In the genomic region with DNA sequence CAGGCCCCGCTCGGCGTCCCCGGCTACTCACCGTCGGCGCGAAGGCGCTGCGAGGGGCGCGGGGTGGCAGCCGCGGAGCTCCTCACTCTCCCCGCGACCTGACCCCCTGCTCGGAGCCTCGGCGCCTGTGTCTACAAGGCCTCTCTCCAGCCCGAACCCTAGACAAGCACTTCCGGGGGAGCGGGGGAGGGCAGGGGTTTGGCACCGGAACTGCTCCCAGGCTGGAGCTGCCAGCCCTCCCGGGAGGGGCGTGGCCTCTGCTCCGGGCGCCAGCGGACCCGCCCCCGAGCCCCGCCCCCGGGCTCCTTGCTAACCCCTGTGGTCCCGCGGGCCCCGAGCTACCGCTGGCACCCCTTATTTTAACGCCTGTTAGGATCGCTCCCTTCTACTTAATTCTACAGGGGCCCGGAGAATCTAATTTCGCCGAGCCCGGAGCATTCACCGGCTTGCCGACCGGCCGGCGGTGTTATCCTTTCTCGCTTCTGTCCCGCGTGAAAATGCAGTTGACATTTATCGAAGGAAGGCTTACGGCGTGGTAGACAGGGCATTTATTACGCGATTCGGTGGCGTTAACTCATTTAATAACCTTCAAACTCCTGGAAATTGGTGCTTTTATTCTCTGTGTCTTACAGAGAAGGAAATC, we compare ENCODE assay signal across 8 mouse cellular contexts. TPM values are rescaled to one million over a fixed set of nuclear protein-coding genes. Genes with fewer than 3 reads are reported as not detected.
DNase-seq lines count a peak whose midpoint lies in the region; ATAC-seq and TF ChIP-seq lines count a peak whose summit lies in the region.

A gene (minus strand): TSS at position 174 of the 643 bp plus-strand sequence.

- no peaks in the 10 kb centered on the region for H3K9me3 ChIP-seq in forebrain, embryonic 10.5 days
- H3K9me3 ChIP-seq in heart, embryonic 15.5 days (replicated peaks) = no peaks in the 10 kb centered on the region
- no peaks in the 10 kb centered on the region for H3K9me3 ChIP-seq in liver, embryonic 14.5 days (ENCODE audit: control insufficient read depth, low read length)
- H3K9me3 ChIP-seq in neural tube, embryonic 11.5 days (ENCODE audit: control insufficient read depth, low read length) = no peaks in the 10 kb centered on the region
- no peaks in the 10 kb centered on the region for H3K9me3 ChIP-seq in stomach, postnatal 0 days (ENCODE audit: control insufficient read depth, low read length)

- under 1% methylated on average over 57 of the region's 57 CpGs for WGBS in forebrain, embryonic 10.5 days
- WGBS in heart, embryonic 15.5 days = under 1% methylated on average over 57 of the region's 57 CpGs
- under 1% methylated on average over 57 of the region's 57 CpGs for WGBS in liver, embryonic 14.5 days (ENCODE audit: insufficient replicate concordance)
- WGBS in neural tube, embryonic 11.5 days = under 1% methylated on average over 54 of the region's 57 CpGs
- under 1% methylated on average over 55 of the region's 57 CpGs for WGBS in stomach, postnatal 0 days

- peak within 1 kb of the TSS; percentile 70 for H3K4me3 ChIP-seq in forebrain, embryonic 10.5 days
- peak within 1 kb of the TSS; percentile 88 for H3K4me3 ChIP-seq in heart, embryonic 15.5 days
- H3K4me3 ChIP-seq in liver, embryonic 14.5 days (ENCODE audit: insufficient read depth in 1 of 2, low read depth in 2 of 2, low read length in 2 of 2) = peak within 1 kb of the TSS; percentile 92 to 97
- peak within 1 kb of the TSS; percentile 99 for H3K4me3 ChIP-seq in neural tube, embryonic 11.5 days (ENCODE audit: low read depth, low read length)
- peak within 1 kb of the TSS; percentile 98 for H3K4me3 ChIP-seq in stomach, postnatal 0 days (ENCODE audit: low read depth, low read length)

- H3K4me2 ChIP-seq in heart, embryonic 15.5 days = peak within 1 kb of the TSS; percentile 74
- peak within 1 kb of the TSS; percentile 82 for H3K4me2 ChIP-seq in liver, embryonic 14.5 days (ENCODE audit: low read depth)
- peak within 1 kb of the TSS; percentile 70 for H3K4me2 ChIP-seq in neural tube, embryonic 11.5 days (ENCODE audit: low read depth)
- H3K4me2 ChIP-seq in stomach, postnatal 0 days (replicated peaks; ENCODE audit: low read depth) = peak within 1 kb of the TSS; percentile 73

- peak; percentile 88 for ATAC-seq in CD4-positive, CD25-positive, alpha-beta regulatory T cell, adult 4 months
- peak; percentile 96 for ATAC-seq in heart, embryonic 15.5 days (replicated peaks; ENCODE audit: insufficient number of reproducible peaks, insufficient read depth, low FRiP score, low read depth)
- ATAC-seq in liver, embryonic 14.5 days (ENCODE audit: insufficient read depth) = peak; percentile 91
- ATAC-seq in neural tube, embryonic 11.5 days (ENCODE audit: insufficient read depth, low FRiP score, low TSS enrichment) = peak; percentile 98
- peak; percentile 94 for ATAC-seq in stomach, postnatal 0 days (ENCODE audit: low FRiP score, low TSS enrichment)

- TF ChIP-seq EP300 in liver, embryonic 14.5 days (IDR thresholded peaks at IDR 0.05; ENCODE audit: low read depth) = no peak; the same call in 1 of the 2 replicates
- no peak for TF ChIP-seq EP300 in stomach, postnatal 0 days (optimal IDR thresholded peaks at IDR 0.05)

- DNase-seq in c-Kit-negative CD71-positive TER-119-positive erythroid progenitor cells, embryonic 14.5 days (ENCODE audit: low read depth, low spot score) = peak; percentile 88
- DNase-seq in forebrain, embryonic 10.5 days (ENCODE audit: extremely low spot score, low spot score) = peak; percentile 97
- DNase-seq in kidney, postnatal 25 days = peak; percentile 97 to 98
- peak; percentile 91 to 92 (median 91) for DNase-seq in liver, embryonic 14.5 days (ENCODE audit: low read depth in 3 of 3, low spot score in 3 of 3)
- peak; percentile 97 for DNase-seq in neural tube, embryonic 11.5 days (ENCODE audit: low spot score)
- peak; percentile 97 for DNase-seq in stomach, postnatal 0 days (ENCODE audit: low spot score)

- H3K4me1 ChIP-seq in forebrain, embryonic 10.5 days = peaks cover 57% of the 10 kb centered on the region
- H3K4me1 ChIP-seq in heart, embryonic 15.5 days (replicated peaks) = peaks cover 66% of the 10 kb centered on the region
- peaks cover 40 to 48% of the 10 kb centered on the region in 2 experiments for H3K4me1 ChIP-seq in liver, embryonic 14.5 days (replicated peaks; ENCODE audit: control insufficient read depth in 2 of 2, insufficient read depth in 2 of 2, low read length in 1 of 2)
- H3K4me1 ChIP-seq in neural tube, embryonic 11.5 days (ENCODE audit: control insufficient read depth, insufficient read depth, low read length) = peaks cover 2% of the 10 kb centered on the region; the same call in 1 of the 2 replicates
- peaks cover 10% of the 10 kb centered on the region for H3K4me1 ChIP-seq in stomach, postnatal 0 days (replicated peaks; ENCODE audit: control insufficient read depth, insufficient read depth)

- H3K9ac ChIP-seq in heart, embryonic 15.5 days = peak within 1 kb of the TSS; percentile 94
- peak within 1 kb of the TSS; percentile 88 for H3K9ac ChIP-seq in liver, embryonic 14.5 days (replicated peaks)
- H3K9ac ChIP-seq in neural tube, embryonic 11.5 days (ENCODE audit: low read length) = peak within 1 kb of the TSS; percentile 92
- peak within 1 kb of the TSS; percentile 99 for H3K9ac ChIP-seq in stomach, postnatal 0 days (ENCODE audit: low read length)

- no peaks in the 10 kb centered on the region for H3K36me3 ChIP-seq in forebrain, embryonic 10.5 days (replicated peaks)
- H3K36me3 ChIP-seq in heart, embryonic 15.5 days = no peaks in the 10 kb centered on the region
- H3K36me3 ChIP-seq in liver, embryonic 14.5 days (replicated peaks; ENCODE audit: control insufficient read depth, insufficient read depth, low read depth) = no peaks in the 10 kb centered on the region
- H3K36me3 ChIP-seq in neural tube, embryonic 11.5 days (ENCODE audit: control insufficient read depth, insufficient read depth, low read length) = no peaks in the 10 kb centered on the region
- H3K36me3 ChIP-seq in stomach, postnatal 0 days (ENCODE audit: control insufficient read depth, insufficient read depth, low read length) = no peaks in the 10 kb centered on the region

- peaks cover 36% of the 10 kb centered on the region for H3K27me3 ChIP-seq in forebrain, embryonic 10.5 days (ENCODE audit: poor library complexity, severe bottlenecking)
- H3K27me3 ChIP-seq in heart, embryonic 15.5 days = no peaks in the 10 kb centered on the region
- H3K27me3 ChIP-seq in liver, embryonic 14.5 days (ENCODE audit: control insufficient read depth, insufficient read depth, low read length) = no peaks in the 10 kb centered on the region
- H3K27me3 ChIP-seq in neural tube, embryonic 11.5 days (ENCODE audit: control insufficient read depth, insufficient read depth, low read length) = no peaks in the 10 kb centered on the region
- H3K27me3 ChIP-seq in stomach, postnatal 0 days (ENCODE audit: control insufficient read depth, insufficient read depth, low read length) = no peaks in the 10 kb centered on the region

- peak within 1 kb of the TSS; percentile 95 for H3K27ac ChIP-seq in forebrain, embryonic 10.5 days
- H3K27ac ChIP-seq in heart, embryonic 15.5 days = peak within 1 kb of the TSS; percentile 92
- H3K27ac ChIP-seq in liver, embryonic 14.5 days = peak within 1 kb of the TSS; percentile 91
- H3K27ac ChIP-seq in neural tube, embryonic 11.5 days (ENCODE audit: low read depth, low read length) = peak within 1 kb of the TSS; percentile 89
- H3K27ac ChIP-seq in stomach, postnatal 0 days (replicated peaks) = peak within 1 kb of the TSS; percentile 96

- no peak for TF ChIP-seq CTCF in liver, embryonic 14.5 days (IDR thresholded peaks at IDR 0.05; ENCODE audit: low read depth)
- TF ChIP-seq CTCF in stomach, postnatal 0 days (IDR thresholded peaks at IDR 0.05; ENCODE audit: low read depth) = no peak

RNA-seq across cellular contexts. Expression of the gene that starts here (rescaled TPM):
- 1 to 10 TPM; 8.4 to 9.3 TPM for polyA plus RNA-seq in CD4-positive, CD25-positive, alpha-beta regulatory T cell, adult 4 months (2017; shearing (Covaris generic))
- polyA plus RNA-seq in forebrain, embryonic 10.5 days (2016; fragmentation: Nextera tagmentation; extraction: Ambion mirVana) = 15.8 and 18.1 TPM in 2 replicates
- polyA plus RNA-seq in heart, embryonic 15.5 days (2015; fragmentation: Nextera tagmentation; extraction: Ambion mirVana) = 14.8 and 14.9 TPM in 2 replicates
- 7.9 and 9.2 TPM in 2 replicates for polyA plus RNA-seq in liver, embryonic 14.5 days (2012; rRNA removed)
- polyA plus RNA-seq in liver, embryonic 14.5 days (2014; fragmentation: Nextera tagmentation; extraction: Ambion mirVana) = 8.8 and 11.2 TPM in 2 replicates
- polyA plus RNA-seq in neural tube, embryonic 11.5 days (2014; fragmentation: Nextera tagmentation; extraction: Ambion mirVana) = 32.7 and 33.9 TPM in 2 replicates
- polyA plus RNA-seq in stomach, postnatal 0 days (2015; fragmentation: Nextera tagmentation; extraction: Ambion mirVana) = 11.6 and 11.9 TPM in 2 replicates

Comparison
In these comparisons a context has a peak if more than half of its experiments do, and no peak if none do; other contexts are left out.
1. Peak in every context shown above with its lines: DNase-seq, ATAC-seq, H3K4me3 ChIP-seq and H3K27ac ChIP-seq.